Mouse (Mus musculus) limb, embryonic 10.5 days (tissue): ENCODE data around the gene H2-Eb1. TPM values are rescaled to one million over a fixed set of nuclear protein-coding genes. Genes with fewer than 3 reads are reported as not detected.
A peak's percentile ranks its signal among the peaks of the same experiment; 100 is the strongest.

Experiments
- DNase-seq: peaks from one replicate; pipeline ENCODE4 v3.0.0-alpha.2; 2017; ENCODE audit warnings: low spot score
- H3K27ac ChIP-seq: fragments of 300-500 bp; sonication (generic); 2 replicates; pipeline ENCODE4 v1.5.1; 2016; ENCODE audit warnings: mild to moderate bottlenecking
- H3K27me3 ChIP-seq: fragments of 300-500 bp; sonication (generic); 2 replicates; pipeline ENCODE4 v1.6.1; 2016; ENCODE audit warnings: low read depth, mild to moderate bottlenecking; ENCODE audit not compliant: poor library complexity, severe bottlenecking
- H3K36me3 ChIP-seq: fragments of 300-500 bp; sonication (generic); 2 replicates; pipeline ENCODE4 v1.6.1; 2016; ENCODE audit warnings: mild to moderate bottlenecking, moderate library complexity
- H3K4me1 ChIP-seq: fragments of 300-500 bp; sonication (generic); 2 replicates; pipeline ENCODE4 v1.6.1; 2016
- H3K4me3 ChIP-seq: fragments of 300-500 bp; sonication (generic); 2 replicates; pipeline ENCODE4 v1.5.1; 2016; ENCODE audit warnings: mild to moderate bottlenecking, moderate library complexity
- H3K9me3 ChIP-seq: fragments of 300-500 bp; sonication (generic); replicated peaks from 2 replicates; pipeline ENCODE4 v1.6.1; 2016; ENCODE audit warnings: mild to moderate bottlenecking
- WGBS: fragments of 180-500 bp; shearing (Covaris S2); methylation state at CpG from one replicate; pipeline ENCODE4 v1.1.7; 2016; 5-methylcytosine and 5-hydroxymethylcytosine counted together
- polyA plus RNA-seq: library from polyadenylated mRNA; unstranded; fragments of >200 nt; fragmentation: Nextera tagmentation; extraction: Ambion mirVana; gene quantifications from 2 replicates; pipeline ENCODE4 v1.2.1, GENCODE M21; 2016

The H2-Eb1 gene
- 0.80 and 0.83 TPM in 2 replicates for polyA plus RNA-seq

DNA sequence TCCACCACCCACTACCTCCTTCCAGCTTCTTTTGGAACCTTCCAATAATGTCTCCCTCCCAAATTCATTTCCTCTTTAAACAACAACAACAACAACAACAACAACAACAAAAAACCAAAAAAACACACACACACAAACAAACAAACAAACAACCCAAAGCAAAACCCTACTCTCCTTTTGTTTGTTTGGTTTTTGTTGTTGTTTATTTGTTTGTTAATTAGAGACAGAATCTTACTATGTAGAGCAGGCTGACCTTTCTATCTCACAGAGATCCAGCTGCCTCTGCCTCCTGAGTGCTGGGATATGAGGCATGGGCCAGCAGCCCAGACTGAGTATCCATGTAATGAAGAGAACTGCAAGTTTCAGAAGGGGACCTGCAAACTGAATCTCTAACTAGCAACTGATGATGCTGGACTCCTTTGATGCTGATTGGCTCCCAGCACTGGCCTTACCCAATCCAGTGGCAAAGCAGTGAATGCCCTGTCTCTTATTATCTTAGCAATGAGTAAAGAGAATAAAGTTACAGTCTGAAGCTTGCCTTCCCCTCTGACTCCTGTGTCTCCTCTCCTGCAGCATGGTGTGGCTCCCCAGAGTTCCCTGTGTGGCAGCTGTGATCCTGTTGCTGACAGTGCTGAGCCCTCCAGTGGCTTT lies at the start of gene H2-Eb1:
Gene H2-Eb1 (plus strand): TSS at position 488 of the 651 bp plus-strand sequence.
- no peaks in the 10 kb centered on the region for H3K36me3 ChIP-seq
- H3K4me1 ChIP-seq: peaks cover 11% of the 10 kb centered on the region
- H3K4me3 ChIP-seq: no peak within 1 kb of the TSS
- H3K27me3 ChIP-seq: peaks cover 5% of the 10 kb centered on the region; the same call in 1 of the 2 replicates
- H3K9me3 ChIP-seq: no peaks in the 10 kb centered on the region
- peak; percentile 71 for DNase-seq
- H3K27ac ChIP-seq: no peak within 1 kb of the TSS

DNA sequence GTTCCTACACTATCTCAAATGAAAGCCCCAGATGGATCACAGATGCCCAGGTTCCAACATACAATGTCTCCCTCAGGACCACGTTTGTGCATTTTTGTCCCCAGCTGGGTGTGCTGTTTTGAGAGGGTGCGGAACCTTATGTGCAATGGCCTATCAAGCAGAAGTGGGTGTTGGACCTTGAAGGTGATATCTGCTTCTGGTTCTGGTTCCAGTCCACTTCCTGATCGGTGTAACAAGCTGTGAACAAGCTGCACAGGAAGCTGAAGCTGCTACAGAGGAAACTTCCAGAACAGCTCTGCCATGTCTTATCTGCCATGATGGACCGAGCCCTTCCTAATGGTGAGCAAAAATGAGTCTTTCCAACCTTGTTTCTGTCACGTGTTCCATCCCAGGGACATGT lies 49.2 kb upstream of the H2-Eb1 start:
- no peak overlapping the region for H3K4me3 ChIP-seq

DNA sequence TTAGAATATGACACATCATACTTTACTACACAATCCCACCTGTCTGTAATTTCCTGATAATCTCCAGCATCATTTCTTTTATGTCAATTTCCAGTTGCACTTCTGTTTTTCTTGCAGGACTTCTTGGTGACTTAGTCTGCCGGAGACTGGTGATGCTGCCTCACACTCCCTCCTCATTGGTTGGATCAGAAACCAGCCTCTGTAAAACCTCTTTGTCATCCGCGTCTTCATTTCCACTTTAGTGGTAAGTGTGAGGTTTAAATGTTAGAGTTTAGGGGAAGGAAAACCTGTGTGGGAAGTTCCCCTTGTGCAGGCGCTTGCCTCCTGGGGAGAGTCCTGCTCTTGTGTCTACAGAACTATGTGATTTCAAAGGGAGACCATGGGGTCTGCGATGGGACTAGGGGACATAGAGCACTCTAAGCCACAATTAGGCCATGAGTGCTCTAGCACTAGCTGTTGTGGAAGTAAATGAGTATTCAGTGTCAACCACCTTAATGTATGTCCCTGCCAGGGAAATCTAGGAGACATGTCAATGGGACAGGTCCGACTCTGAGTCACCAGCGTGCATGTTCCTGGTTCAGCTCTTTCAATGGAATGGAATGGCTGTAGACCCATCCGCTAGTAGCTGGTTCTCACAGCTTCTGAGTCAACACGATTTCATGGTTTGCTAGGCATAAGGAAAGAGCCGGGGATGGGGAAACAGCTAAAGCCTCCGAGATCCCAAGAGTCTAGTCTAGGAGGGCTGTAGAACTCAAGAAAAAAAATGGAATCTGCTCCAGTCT lies 47.9 kb upstream of the H2-Eb1 start, which contains the start of gene H2-Ab1:
Gene H2-Ab1 (plus strand): TSS at position 96 of the 782 bp plus-strand sequence.
- WGBS: 72% methylated on average over 11 of the region's 11 CpGs
- no peak within 1 kb of the TSS for H3K4me3 ChIP-seq
- H3K27me3 ChIP-seq: peaks cover 16% of the 10 kb centered on the region
- peak; percentile 41 for DNase-seq
- H3K27ac ChIP-seq: no peak within 1 kb of the TSS
- no peaks in the 10 kb centered on the region for H3K4me1 ChIP-seq
- no peaks in the 10 kb centered on the region for H3K36me3 ChIP-seq
- H3K9me3 ChIP-seq: no peaks in the 10 kb centered on the region

More for the DNA sequence above, 49.2 kb upstream of the H2-Eb1 start:
- Histone ChIP-seq H3K27me3 (peaks cover 5% of the 10 kb centered on the region; the same call in 1 of the 2 replicates), H3K9me3 (no peaks in the 10 kb centered on the region), H3K4me1 (no peaks in the 10 kb centered on the region), H3K27ac (no peak overlapping the region), H3K36me3 (no peaks in the 10 kb centered on the region)
- no peak for DNase-seq
- 88% methylated on average over 5 of the region's 5 CpGs for WGBS

DNA sequence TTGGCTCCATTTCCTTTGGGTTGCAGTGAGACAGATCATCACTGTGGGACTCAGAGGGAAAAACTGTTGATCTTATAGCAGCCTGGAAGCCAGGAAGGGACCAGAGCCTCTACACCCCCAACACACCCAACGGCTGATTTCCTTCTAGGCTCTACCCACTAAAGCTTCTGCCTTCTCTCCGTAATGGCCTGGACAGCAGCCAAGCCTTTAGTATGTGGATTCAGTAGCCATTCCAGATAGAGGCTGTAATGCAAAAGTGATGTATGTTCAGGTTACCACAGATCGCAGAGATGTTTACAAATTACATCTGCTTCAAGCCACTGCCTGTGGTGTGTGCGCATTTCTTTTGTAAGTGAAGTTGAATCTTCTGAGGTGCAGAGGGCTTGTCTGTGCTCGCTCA lies 45.1 kb upstream of the H2-Eb1 start:
- Histone ChIP-seq H3K4me1 (peaks cover 22% of the 10 kb centered on the region), H3K27ac (no peak overlapping the region), H3K27me3 (peaks cover 39% of the 10 kb centered on the region), H3K4me3 (no peak overlapping the region), H3K36me3 (no peaks in the 10 kb centered on the region), H3K9me3 (no peaks in the 10 kb centered on the region)
- WGBS: 86% methylated on average over 5 of the region's 5 CpGs
- no peak for DNase-seq

DNA sequence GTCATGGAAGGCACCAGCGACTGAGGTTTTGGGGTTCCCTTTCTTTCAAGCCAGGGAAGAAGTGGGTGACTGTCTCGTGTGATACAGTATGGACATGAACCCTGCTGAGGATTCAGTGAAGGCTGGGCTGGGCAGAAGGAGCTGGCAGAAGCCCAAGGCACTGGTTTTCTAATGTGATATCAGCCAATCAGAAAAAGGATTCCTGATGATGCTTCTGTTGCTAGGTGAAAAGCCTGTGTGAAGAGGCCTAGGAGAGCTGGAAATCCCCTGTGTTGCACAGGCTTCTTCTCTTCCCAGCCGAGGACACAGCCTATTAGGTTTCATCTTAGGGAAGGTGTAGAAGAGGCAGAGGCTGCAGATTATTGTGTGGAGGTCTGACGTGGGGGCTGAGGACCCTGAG lies 44.2 kb upstream of the H2-Eb1 start:
- peaks cover 40% of the 10 kb centered on the region for H3K27me3 ChIP-seq
- no peak for DNase-seq

DNA sequence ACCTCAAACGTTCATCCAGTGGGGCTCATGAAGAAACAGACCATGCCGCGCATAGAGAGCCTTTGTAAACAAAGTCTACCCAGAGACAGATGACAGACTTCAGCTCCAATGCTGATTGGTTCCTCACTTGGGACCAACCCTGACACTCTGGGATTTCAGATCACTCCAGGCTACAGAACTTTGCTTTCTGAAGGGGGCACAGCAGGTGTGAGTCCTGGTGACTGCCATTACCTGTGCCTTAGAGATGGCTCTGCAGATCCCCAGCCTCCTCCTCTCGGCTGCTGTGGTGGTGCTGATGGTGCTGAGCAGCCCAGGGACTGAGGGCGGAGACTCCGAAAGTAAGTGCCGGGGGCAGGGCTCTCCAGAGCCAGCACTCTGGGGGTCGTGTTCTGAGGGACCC lies 42.6 kb upstream of the H2-Eb1 start:
- peaks cover 35% of the 10 kb centered on the region for H3K27me3 ChIP-seq
- 0 out of 2 replicates have a peak overlapping the region, but pooled peaks have one; percentile 6 for H3K27ac ChIP-seq
- H3K9me3 ChIP-seq: no peaks in the 10 kb centered on the region
- WGBS: under 1% methylated on average over 8 of the region's 8 CpGs
- peaks cover 22% of the 10 kb centered on the region for H3K4me1 ChIP-seq
- peak; percentile 76 for DNase-seq
- no peaks in the 10 kb centered on the region for H3K36me3 ChIP-seq
- peak overlapping the region; percentile 67 for H3K4me3 ChIP-seq

More for the DNA sequence above, 44.2 kb upstream of the H2-Eb1 start:
- Histone ChIP-seq H3K36me3 (no peaks in the 10 kb centered on the region), H3K9me3 (no peaks in the 10 kb centered on the region), H3K27ac (no peak overlapping the region), H3K4me1 (peaks cover 22% of the 10 kb centered on the region), H3K4me3 (no peak overlapping the region)
- WGBS: 42% methylated on average over 4 of the region's 4 CpGs

DNA sequence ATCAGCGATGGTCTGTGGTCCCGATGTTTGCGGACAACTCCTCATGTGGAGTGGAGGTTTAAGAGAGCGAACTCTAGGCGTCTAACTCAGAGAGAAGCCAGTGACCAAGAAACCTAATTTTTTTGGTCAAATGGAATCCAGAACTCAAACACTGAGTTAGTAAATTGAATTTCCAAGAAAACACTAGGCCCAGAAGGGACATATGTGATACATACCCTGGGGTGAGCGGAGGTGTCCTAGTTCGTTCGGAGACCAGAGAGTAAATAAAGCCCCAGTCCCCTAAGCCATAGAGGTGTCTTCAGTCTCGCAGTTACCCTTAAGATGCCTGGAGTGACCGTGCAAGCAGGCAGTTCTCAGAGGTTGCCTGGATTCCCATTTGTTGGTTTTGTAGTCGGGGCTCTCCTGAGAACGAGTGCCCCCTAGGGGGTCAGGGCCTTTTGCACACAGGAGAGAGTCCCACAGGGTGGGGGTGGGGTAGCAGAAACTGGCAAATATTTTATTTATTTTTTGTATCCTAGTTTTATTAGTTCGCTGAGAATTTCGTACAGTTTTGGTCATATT lies 41.8 kb upstream of the H2-Eb1 start:
- Histone ChIP-seq H3K4me3 (peak overlapping the region; percentile 67), H3K36me3 (no peaks in the 10 kb centered on the region), H3K27me3 (peaks cover 35% of the 10 kb centered on the region), H3K27ac (no peak overlapping the region), H3K9me3 (no peaks in the 10 kb centered on the region), H3K4me1 (peaks cover 22% of the 10 kb centered on the region)
- 4% methylated on average over 14 of the region's 14 CpGs for WGBS
- peak; percentile 59 for DNase-seq

DNA sequence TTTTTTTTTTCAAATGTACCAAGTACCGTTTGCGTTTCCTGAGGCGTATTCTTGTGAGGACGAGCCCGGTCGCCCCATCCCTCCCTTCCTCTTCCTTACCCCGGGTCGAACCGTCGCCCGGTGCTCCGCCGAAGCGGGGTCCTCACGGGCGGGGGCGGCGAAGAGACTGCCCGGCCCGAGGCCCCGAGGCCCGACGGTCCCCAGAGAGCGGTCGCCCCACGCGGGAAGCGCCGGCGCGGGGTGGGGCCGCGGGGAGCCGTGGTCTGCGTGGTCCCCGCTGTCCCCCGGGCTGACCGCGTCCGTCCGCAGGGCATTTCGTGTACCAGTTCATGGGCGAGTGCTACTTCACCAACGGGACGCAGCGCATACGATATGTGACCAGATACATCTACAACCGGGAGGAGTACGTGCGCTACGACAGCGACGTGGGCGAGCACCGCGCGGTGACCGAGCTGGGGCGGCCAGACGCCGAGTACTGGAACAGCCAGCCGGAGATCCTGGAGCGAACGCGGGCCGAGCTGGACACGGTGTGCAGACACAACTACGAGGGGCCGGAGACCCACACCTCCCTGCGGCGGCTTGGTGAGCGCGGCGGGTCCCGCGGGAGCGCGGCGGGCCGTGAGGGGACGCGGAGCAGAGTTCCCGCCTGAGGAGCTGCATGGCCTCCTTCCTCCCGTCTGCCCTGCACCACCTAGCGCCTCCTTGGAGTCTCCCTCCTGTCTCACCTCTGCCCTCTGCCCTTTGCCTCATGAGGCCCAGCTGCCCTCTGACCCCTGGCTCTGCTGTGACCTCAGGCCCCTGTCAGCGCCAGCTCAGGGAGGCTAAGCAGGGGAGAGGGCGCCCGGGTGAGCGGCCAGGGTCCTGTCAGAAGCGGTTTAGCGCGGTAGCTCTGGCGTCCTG lies 41.0 kb upstream of the H2-Eb1 start:
- peak overlapping the region; percentile 83 for H3K27ac ChIP-seq
- peak; percentile 72 for DNase-seq

DNA sequence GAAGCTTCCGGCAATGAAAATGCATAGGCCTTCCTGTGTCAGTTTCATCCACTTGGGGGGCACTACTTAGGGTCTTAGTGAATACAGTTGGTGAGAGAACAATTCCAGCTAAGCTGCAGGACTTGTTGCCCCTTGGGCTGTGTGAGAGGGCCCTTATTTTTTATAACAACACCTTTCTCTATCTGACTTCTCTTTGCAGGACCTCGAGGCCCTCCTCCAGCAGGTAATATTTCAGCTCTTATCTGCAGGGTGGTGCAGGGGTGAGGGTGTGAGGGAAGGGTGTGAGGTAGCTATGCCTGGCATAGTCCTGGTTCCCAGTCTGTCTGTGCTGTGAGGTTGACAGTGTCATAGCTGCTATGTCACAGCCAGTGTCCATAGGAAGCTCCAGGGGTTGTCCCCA lies 37.4 kb upstream of the H2-Eb1 start:
- no peak overlapping the region for H3K27ac ChIP-seq
- no peak overlapping the region for H3K4me3 ChIP-seq
- peaks cover 22% of the 10 kb centered on the region for H3K27me3 ChIP-seq
- H3K36me3 ChIP-seq: no peaks in the 10 kb centered on the region
- H3K9me3 ChIP-seq: no peaks in the 10 kb centered on the region
- DNase-seq: no peak
- H3K4me1 ChIP-seq: peaks cover 20% of the 10 kb centered on the region
- 75% methylated on average over 2 of the region's 2 CpGs for WGBS

More for the DNA sequence above, 41.0 kb upstream of the H2-Eb1 start:
- H3K4me3 ChIP-seq: peak overlapping the region; percentile 67
- H3K9me3 ChIP-seq: no peaks in the 10 kb centered on the region
- no peaks in the 10 kb centered on the region for H3K36me3 ChIP-seq
- peaks cover 22% of the 10 kb centered on the region for H3K4me1 ChIP-seq
- H3K27me3 ChIP-seq: peaks cover 35% of the 10 kb centered on the region
- under 1% methylated on average over 93 of the region's 93 CpGs for WGBS

DNA sequence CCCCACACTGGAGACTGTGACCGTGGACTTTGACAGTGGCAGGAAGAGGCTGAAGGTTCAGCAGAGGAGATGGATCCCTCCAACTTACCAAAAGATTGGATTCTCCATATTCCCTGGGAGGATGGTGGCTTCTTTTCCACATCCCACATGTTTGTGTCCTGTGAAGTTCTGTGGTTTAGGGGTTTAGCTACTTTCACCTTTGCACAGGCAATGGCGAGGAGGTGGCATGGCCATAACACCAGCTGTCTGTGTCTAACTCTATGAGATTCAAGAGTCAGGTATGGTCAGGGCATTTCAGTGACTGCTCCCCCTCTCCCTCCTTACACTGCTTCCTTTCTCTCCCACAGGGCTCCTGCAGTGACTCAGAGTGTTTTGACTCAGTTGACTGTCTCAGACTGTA lies 36.9 kb upstream of the H2-Eb1 start:
- H3K4me1 ChIP-seq: peaks cover 15% of the 10 kb centered on the region
- no peak overlapping the region for H3K27ac ChIP-seq
- 90% methylated on average over 2 of the region's 2 CpGs for WGBS
- H3K27me3 ChIP-seq: peaks cover 17% of the 10 kb centered on the region
- H3K36me3 ChIP-seq: no peaks in the 10 kb centered on the region
- DNase-seq: no peak
- H3K9me3 ChIP-seq: no peaks in the 10 kb centered on the region
- H3K4me3 ChIP-seq: no peak overlapping the region

DNA sequence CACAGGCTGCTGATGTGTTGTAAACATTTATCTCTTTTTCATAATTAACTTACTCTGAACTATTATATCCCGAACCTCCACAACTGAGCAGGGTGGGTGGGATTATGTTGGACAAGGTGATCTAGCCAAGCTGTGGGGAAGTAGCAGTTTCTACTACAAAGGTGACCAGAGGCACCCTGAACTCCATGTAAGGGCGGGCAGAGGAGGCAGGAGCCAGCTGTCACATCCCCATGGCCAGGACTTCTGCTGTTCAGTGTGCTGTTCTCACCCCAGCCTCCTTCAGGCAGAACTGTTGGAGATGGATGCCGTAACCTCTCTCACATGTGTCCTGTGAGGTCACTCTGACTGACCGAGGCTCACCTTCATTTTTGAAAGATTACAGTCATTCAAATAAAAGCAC lies 35.9 kb upstream of the H2-Eb1 start:
- H3K36me3 ChIP-seq: no peaks in the 10 kb centered on the region
- DNase-seq: no peak
- no peak overlapping the region for H3K27ac ChIP-seq
- peaks cover 8% of the 10 kb centered on the region; the same call in 1 of the 2 replicates for H3K27me3 ChIP-seq
- no peaks in the 10 kb centered on the region for H3K9me3 ChIP-seq
- 80% methylated on average over 4 of the region's 4 CpGs for WGBS
- H3K4me1 ChIP-seq: peaks cover 5% of the 10 kb centered on the region
- H3K4me3 ChIP-seq: no peak overlapping the region

DNA sequence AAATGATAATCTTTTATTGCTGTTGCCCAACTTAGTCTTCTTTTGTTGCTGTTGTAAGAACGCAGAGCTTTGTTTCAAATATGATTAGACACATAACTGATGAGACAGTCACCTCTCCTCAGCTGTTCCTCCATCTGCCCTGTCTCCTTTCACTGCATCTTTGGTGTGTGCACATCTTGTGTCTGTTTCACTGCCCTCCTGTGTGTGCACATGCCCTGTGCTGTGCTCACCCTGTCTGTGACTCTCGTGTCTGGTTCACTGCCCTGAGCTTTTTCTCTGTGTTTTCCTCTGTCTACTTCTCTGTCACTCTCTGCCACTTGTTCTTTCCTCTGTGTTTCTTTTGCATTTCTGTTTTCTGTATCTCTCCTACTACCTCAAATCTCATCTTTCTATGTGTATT lies 35.4 kb upstream of the H2-Eb1 start:
- no peaks in the 10 kb centered on the region for H3K36me3 ChIP-seq
- H3K4me3 ChIP-seq: no peak overlapping the region
- WGBS: 88% methylated on average over 2 of the region's 2 CpGs
- peaks cover 4% of the 10 kb centered on the region; the same call in 1 of the 2 replicates for H3K27me3 ChIP-seq
- peaks cover under 1% of the 10 kb centered on the region for H3K4me1 ChIP-seq
- H3K9me3 ChIP-seq: no peaks in the 10 kb centered on the region
- H3K27ac ChIP-seq: no peak overlapping the region
- no peak for DNase-seq
